Comparison of ENCODE assay signal across 8 mouse cellular contexts in genomic region chr1:75142301-75143261, GRCm38 (mm10). TPM values are rescaled to one million over a fixed set of nuclear protein-coding genes. Genes with fewer than 3 reads are reported as not detected.
DNase-seq lines count a peak whose midpoint lies in the region; ATAC-seq and TF ChIP-seq lines count a peak whose summit lies in the region.

Gene Cnppd1 (minus strand): TSS chr1:75142711.
Gene Retreg2 (plus strand): TSS chr1:75142778.

- no peaks in the 10 kb centered on the region for H3K9me3 ChIP-seq in embryonic facial prominence, embryonic 13.5 days
- H3K9me3 ChIP-seq in limb, embryonic 13.5 days = no peaks in the 10 kb centered on the region
- H3K9me3 ChIP-seq in midbrain, embryonic 16.5 days (replicated peaks; ENCODE audit: control insufficient read depth, low read length, poor library complexity, severe bottlenecking) = no peaks in the 10 kb centered on the region

- ATAC-seq in embryonic facial prominence, embryonic 13.5 days (ENCODE audit: insufficient number of reproducible peaks, insufficient read depth, low FRiP score, low TSS enrichment, low read depth) = peak; percentile 87
- peak; percentile 87 for ATAC-seq in limb, embryonic 13.5 days (ENCODE audit: low FRiP score, low read depth)
- peak; percentile 88 for ATAC-seq in midbrain, embryonic 16.5 days

- TF ChIP-seq POLR2A in heart, adult 2 months (IDR thresholded peaks at IDR 0.05; ENCODE audit: insufficient read depth, low read depth, low read length) = peak; percentile 94

- peak within 1 kb of the TSS; percentile 95 for H3K4me2 ChIP-seq in embryonic facial prominence, embryonic 13.5 days
- peak within 1 kb of the TSS; percentile 95 for H3K4me2 ChIP-seq in limb, embryonic 13.5 days (replicated peaks)
- H3K4me2 ChIP-seq in midbrain, embryonic 16.5 days (ENCODE audit: low read length) = peak within 1 kb of the TSS; percentile 97

- TF ChIP-seq CTCF in heart, adult 2 months (IDR thresholded peaks at IDR 0.05) = peak; percentile 86

- H3K79me2 ChIP-seq in heart, adult 2 months (replicated peaks; ENCODE audit: control insufficient read depth, insufficient read depth, low read length) = no peaks in the 10 kb centered on the region

- peaks cover 59% of the 10 kb centered on the region for H3K36me3 ChIP-seq in embryonic facial prominence, embryonic 13.5 days
- peaks cover 2% of the 10 kb centered on the region; the same call in 1 of the 2 replicates for H3K36me3 ChIP-seq in heart, adult 2 months (ENCODE audit: control insufficient read depth, insufficient read depth, low read length)
- peaks cover 60% of the 10 kb centered on the region for H3K36me3 ChIP-seq in limb, embryonic 13.5 days
- H3K36me3 ChIP-seq in midbrain, embryonic 16.5 days (ENCODE audit: control insufficient read depth, insufficient read depth, low read length) = peaks cover 38% of the 10 kb centered on the region

- WGBS in embryonic facial prominence, embryonic 13.5 days = under 1% methylated on average over 90 of the region's 91 CpGs
- WGBS in heart, adult 2 months = under 1% methylated on average over 91 of the region's 91 CpGs
- under 1% methylated on average over 83 of the region's 91 CpGs for WGBS in limb, embryonic 13.5 days
- under 1% methylated on average over 84 of the region's 91 CpGs for WGBS in midbrain, embryonic 16.5 days

- peak within 1 kb of the TSS; percentile 96 for H3K9ac ChIP-seq in embryonic facial prominence, embryonic 13.5 days
- H3K9ac ChIP-seq in heart, adult 2 months (ENCODE audit: low read depth, low read length) = peak within 1 kb of the TSS; percentile 98
- peak within 1 kb of the TSS; percentile 92 for H3K9ac ChIP-seq in limb, embryonic 13.5 days
- H3K9ac ChIP-seq in midbrain, embryonic 16.5 days (ENCODE audit: low read depth, low read length) = peak within 1 kb of the TSS; percentile 99

- peak; percentile 96 for DNase-seq in 3134 (ENCODE audit: extremely low read depth, insufficient read length, low spot score)
- DNase-seq in adrenal gland, postnatal 36 days = peak; percentile 97 to 98
- DNase-seq in heart, adult 2 months = peak; percentile 97 to 98
- peak; percentile 96 for DNase-seq in kidney, adult 8-10 months
- peak; percentile 98 for DNase-seq in spleen, postnatal 10 days (ENCODE audit: low spot score in 2 of 2)

- peak within 1 kb of the TSS; percentile 97 for H3K27ac ChIP-seq in embryonic facial prominence, embryonic 13.5 days
- peak within 1 kb of the TSS; percentile 97 for H3K27ac ChIP-seq in heart, adult 2 months
- H3K27ac ChIP-seq in limb, embryonic 13.5 days = peak within 1 kb of the TSS; percentile 96
- H3K27ac ChIP-seq in midbrain, embryonic 16.5 days (ENCODE audit: low read length) = peak within 1 kb of the TSS; percentile 99

- H3K27me3 ChIP-seq in embryonic facial prominence, embryonic 13.5 days = no peaks in the 10 kb centered on the region
- no peaks in the 10 kb centered on the region for H3K27me3 ChIP-seq in heart, adult 2 months (ENCODE audit: control insufficient read depth, insufficient read depth, low read length)
- no peaks in the 10 kb centered on the region for H3K27me3 ChIP-seq in limb, embryonic 13.5 days
- no peaks in the 10 kb centered on the region for H3K27me3 ChIP-seq in midbrain, embryonic 16.5 days (ENCODE audit: control insufficient read depth, insufficient read depth, low read depth, low read length)

- intact Hi-C loops in heart, adult 2 months (cut with DNase I) = loop anchor here (1.0 to 2.0 kb wide), 2 partner anchors 26 to 50 kb away; partner anchors contain the start of genes Ankzf1, Atg9a and Zfand2b

- peak; percentile 73; the same call in 1 of the 2 replicates for TF ChIP-seq EP300 in heart, adult 2 months (IDR thresholded peaks at IDR 0.05; ENCODE audit: insufficient read depth, low read depth, low read length)

- H3K4me3 ChIP-seq in embryonic facial prominence, embryonic 13.5 days = peak within 1 kb of the TSS; percentile 93
- H3K4me3 ChIP-seq in heart, adult 2 months = peak within 1 kb of the TSS; percentile 82
- H3K4me3 ChIP-seq in limb, embryonic 13.5 days = peak within 1 kb of the TSS; percentile 88
- peak within 1 kb of the TSS; percentile 99 for H3K4me3 ChIP-seq in midbrain, embryonic 16.5 days (ENCODE audit: low read depth, low read length)

- peaks cover 26% of the 10 kb centered on the region for H3K4me1 ChIP-seq in embryonic facial prominence, embryonic 13.5 days
- peaks cover 2% of the 10 kb centered on the region for H3K4me1 ChIP-seq in heart, adult 2 months (ENCODE audit: control insufficient read depth, insufficient read depth, low read length)
- H3K4me1 ChIP-seq in limb, embryonic 13.5 days = peaks cover 32% of the 10 kb centered on the region
- peaks cover 24% of the 10 kb centered on the region for H3K4me1 ChIP-seq in midbrain, embryonic 16.5 days (ENCODE audit: control insufficient read depth, insufficient read depth, low read length)

RNA-seq across cellular contexts. Expression of gene Cnppd1, which starts in this region (rescaled TPM):
- total RNA-seq in adrenal gland, postnatal 36 days (2021) = 10 to 100 TPM; 38.0 TPM
- polyA plus RNA-seq in embryonic facial prominence, embryonic 13.5 days (2015; fragmentation: Nextera tagmentation; extraction: Ambion mirVana) = 40.5 and 43.8 TPM in 2 replicates
- 10 to 100 TPM; 20.7 to 21.8 TPM for total RNA-seq in heart, adult 2 months (2021)
- 25.7 and 26.3 TPM in 2 replicates for polyA plus RNA-seq in heart, adult 2 months (2012; rRNA removed)
- 47.7 and 49.4 TPM in 2 replicates for polyA plus RNA-seq in limb, embryonic 13.5 days (2015; fragmentation: Nextera tagmentation; extraction: Ambion mirVana)
- polyA plus RNA-seq in midbrain, embryonic 16.5 days (2015; fragmentation: Nextera tagmentation; extraction: Ambion mirVana) = 52.5 and 54.0 TPM in 2 replicates

RNA-seq across cellular contexts. Expression of gene Retreg2, which starts in this region (rescaled TPM):
- 10 to 100 TPM; 81.4 to 95.7 TPM for total RNA-seq in adrenal gland, postnatal 36 days (2021)
- 39.4 and 45.1 TPM in 2 replicates for polyA plus RNA-seq in embryonic facial prominence, embryonic 13.5 days (2015; fragmentation: Nextera tagmentation; extraction: Ambion mirVana)
- 10 to 100 TPM; 20.3 to 20.5 TPM for total RNA-seq in heart, adult 2 months (2021)
- polyA plus RNA-seq in heart, adult 2 months (2012; rRNA removed) = 35.7 and 51.7 TPM in 2 replicates
- 36.4 and 38.3 TPM in 2 replicates for polyA plus RNA-seq in limb, embryonic 13.5 days (2015; fragmentation: Nextera tagmentation; extraction: Ambion mirVana)
- 134 and 138 TPM in 2 replicates for polyA plus RNA-seq in midbrain, embryonic 16.5 days (2015; fragmentation: Nextera tagmentation; extraction: Ambion mirVana)

Comparison
In these comparisons a context has a peak if more than half of its experiments do, and no peak if none do; other contexts are left out.
1. Peak in every context shown above with its lines: DNase-seq, ATAC-seq, H3K4me3 ChIP-seq and H3K27ac ChIP-seq.